Mouse (Mus musculus) heart, embryonic 14.5 days (tissue): ENCODE measurements around the gene Arhgap23. TPM values are rescaled to one million over a fixed set of nuclear protein-coding genes. Genes with fewer than 3 reads are reported as not detected.

Experiments
- ATAC-seq: fragments of 200-750 bp; cut with Nextera tagmentation; 2 replicates; pipeline ENCODE4 v1.8.0; 2017; ENCODE audit warnings: low read depth, moderate TSS enrichment; ENCODE audit not compliant: insufficient number of reproducible peaks, insufficient read depth, low FRiP score
- H3K27ac ChIP-seq, 2 experiments: fragments of 200-500 bp in 1 of 2; fragments of 300-500 bp in 1 of 2; sonication (generic) in 1 of 2; replicated peaks in 1 of 2; 2 replicates each; pipeline ENCODE4 v1.5.1; 2012 to 2014; ENCODE audit warnings: low read depth in 2 of 2, low read length in 2 of 2, control low read depth in 1 of 2, mild to moderate bottlenecking in 1 of 2, mixed read lengths in 1 of 2; ENCODE audit not compliant: control insufficient read depth in 1 of 2, insufficient read depth in 1 of 2
- H3K27me3 ChIP-seq: fragments of 300-500 bp; sonication (generic); 2 replicates; pipeline ENCODE4 v1.6.1; 2014; ENCODE audit warnings: mild to moderate bottlenecking, low read length, control low read depth; ENCODE audit not compliant: control insufficient read depth, insufficient read depth
- H3K36me3 ChIP-seq: fragments of 300-500 bp; sonication (generic); 2 replicates; pipeline ENCODE4 v1.6.1; 2014; ENCODE audit warnings: mild to moderate bottlenecking, control low read depth, low read length, mixed read lengths; ENCODE audit not compliant: control insufficient read depth, insufficient read depth
- H3K4me1 ChIP-seq, 2 experiments: fragments of 200-500 bp in 1 of 2; fragments of 300-500 bp in 1 of 2; sonication (generic) in 1 of 2; 2 replicates each; pipeline ENCODE4 v1.6.1; 2012 to 2014; ENCODE audit warnings: low read length in 2 of 2, control low read depth in 1 of 2, mixed read lengths in 1 of 2; ENCODE audit not compliant: control insufficient read depth in 2 of 2, insufficient read depth in 2 of 2
- H3K4me2 ChIP-seq: fragments of 300-500 bp; sonication (generic); 2 replicates; pipeline ENCODE4 v1.6.1; 2014; ENCODE audit warnings: mild to moderate bottlenecking, low read length
- H3K4me3 ChIP-seq, 2 experiments: fragments of 200-500 bp in 1 of 2; fragments of 300-500 bp in 1 of 2; sonication (generic) in 1 of 2; 2 replicates each; pipeline ENCODE4 v1.5.1; 2012 to 2014; ENCODE audit warnings: low read length in 2 of 2, mild to moderate bottlenecking in 2 of 2, control low read depth in 1 of 2, low read depth in 1 of 2, moderate library complexity in 1 of 2; ENCODE audit not compliant: control insufficient read depth in 1 of 2, insufficient read depth in 1 of 2
- H3K9ac ChIP-seq: fragments of 300-500 bp; sonication (generic); 2 replicates; pipeline ENCODE4 v1.6.1; 2014; ENCODE audit warnings: mild to moderate bottlenecking, low read length
- H3K9me3 ChIP-seq: fragments of 300-500 bp; sonication (generic); 2 replicates; pipeline ENCODE4 v1.6.1; 2016; ENCODE audit warnings: low read length, control low read depth; ENCODE audit not compliant: control insufficient read depth
- WGBS: fragments of 180-500 bp; shearing (Covaris S2); extraction: QIAGEN DNeasy Blood & Tissue Kit; methylation state at CpG from one replicate; pipeline ENCODE4 v1.1.7; 2014; 5-methylcytosine and 5-hydroxymethylcytosine counted together
- polyA plus RNA-seq: library from polyadenylated mRNA; unstranded; fragments of >200 nt; fragmentation: Nextera tagmentation; extraction: Ambion mirVana; gene quantifications from 2 replicates; pipeline ENCODE4 v1.2.1, GENCODE M21; 2014

Arhgap23 gene
- polyA plus RNA-seq, 1 experiment from 2014 or later, result 8.4 TPM

- ATAC-seq, result no peak
- H3K9me3 ChIP-seq, result no peaks in the 10 kb centered on the region
- no peak overlapping the region for H3K27ac ChIP-seq
- no peaks in the 10 kb centered on the region for H3K27me3 ChIP-seq
- H3K36me3 ChIP-seq, result peaks cover 79% of the 10 kb centered on the region
- no peaks in the 10 kb centered on the region for H3K4me1 ChIP-seq
- H3K9ac ChIP-seq, result no peak overlapping the region
- WGBS, result 96% methylated on average over 2 of the region's 2 CpGs
- no peak overlapping the region for H3K4me2 ChIP-seq
- H3K4me3 ChIP-seq, result no peak overlapping the region
Observed at GRCm38 (mm10) chr11:97383017-97383416, 32.3 kb upstream of the Arhgap23 start.

DNA sequence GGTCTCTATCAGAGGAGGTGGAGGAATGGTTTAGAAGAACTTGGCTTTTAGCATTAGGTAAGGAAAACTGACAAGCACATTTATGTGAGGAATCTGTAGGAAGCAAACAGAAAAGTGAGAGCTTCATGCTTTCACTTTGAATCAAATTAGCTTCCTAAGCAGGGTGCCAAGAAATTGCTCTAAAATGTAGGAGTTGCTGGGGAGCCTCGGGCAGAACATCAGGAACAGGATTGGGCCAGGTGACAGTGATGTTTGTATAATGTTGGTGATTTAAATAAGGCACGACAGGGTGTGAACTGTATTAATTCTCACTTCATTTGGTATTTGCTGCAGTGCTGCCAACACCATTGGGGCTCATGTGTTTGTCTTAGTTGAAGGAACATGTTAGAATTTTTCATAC is 31.6 kb upstream of the Arhgap23 start:
- 64% methylated on average over 2 of the region's 2 CpGs for whole genome bisulfite sequencing
- Histone ChIP-seq H3K27me3 (no peaks in the 10 kb centered on the region), H3K27ac (no peak overlapping the region), H3K4me2 (no peak overlapping the region), H3K4me1 (no peaks in the 10 kb centered on the region), H3K4me3 (no peak overlapping the region), H3K9ac (no peak overlapping the region), H3K36me3 (peaks cover 78% of the 10 kb centered on the region), H3K9me3 (no peaks in the 10 kb centered on the region)
- no peak for ATAC-seq

GRCm38 (mm10) chr11:97387811-97388210 is 27.5 kb upstream of the Arhgap23 start:
- no peak overlapping the region for H3K9ac ChIP-seq
- 87% methylated on average over 2 of the region's 2 CpGs for WGBS
- peaks cover 5 to 9% of the 10 kb centered on the region in 2 experiments; a peak in 3 of 4 replicates for H3K4me1 ChIP-seq
- H3K27ac ChIP-seq, result no peak overlapping the region
- H3K4me3 ChIP-seq, result no peak overlapping the region
- H3K4me2 ChIP-seq, result no peak overlapping the region
- no peak for ATAC-seq
- H3K27me3 ChIP-seq, result no peaks in the 10 kb centered on the region
- peaks cover 89% of the 10 kb centered on the region for H3K36me3 ChIP-seq
- no peaks in the 10 kb centered on the region for H3K9me3 ChIP-seq

DNA sequence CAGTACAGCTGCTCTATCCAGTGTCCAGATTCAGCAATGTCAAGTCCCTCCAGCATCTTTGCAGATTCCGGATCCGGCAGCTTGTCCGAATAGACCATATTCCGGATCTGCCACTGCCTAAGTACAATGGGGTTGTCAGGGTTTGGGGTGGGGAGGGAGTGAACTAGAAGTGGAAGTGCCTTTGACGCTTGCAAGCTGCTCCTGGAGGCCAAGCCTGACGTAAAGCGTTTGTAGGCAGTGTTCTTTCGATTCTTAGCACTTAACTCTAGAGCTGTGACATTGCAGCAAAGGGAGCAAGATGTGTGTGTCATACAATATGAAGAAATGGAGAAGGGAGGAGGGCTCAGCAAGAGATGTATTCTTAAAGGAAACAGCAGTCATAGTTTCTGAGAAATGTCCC is 26.2 kb upstream of the Arhgap23 start:
- Histone ChIP-seq H3K9ac (no peak overlapping the region), H3K4me1 (peaks cover 5 to 9% of the 10 kb centered on the region in 2 experiments; a peak in 3 of 4 replicates), H3K36me3 (peaks cover 89% of the 10 kb centered on the region), H3K9me3 (no peaks in the 10 kb centered on the region), H3K4me2 (no peak overlapping the region), H3K4me3 (no peak overlapping the region), H3K27me3 (no peaks in the 10 kb centered on the region), H3K27ac (no peak overlapping the region)
- ATAC-seq, result no peak
- WGBS, result 81% methylated on average over 8 of the region's 8 CpGs

GRCm38 (mm10) chr11:97393658-97394057 is 21.7 kb upstream of the Arhgap23 start:
- Histone ChIP-seq H3K4me1 (peaks cover 7 to 9% of the 10 kb centered on the region in 2 experiments; a peak in 3 of 4 replicates), H3K9ac (no peak overlapping the region), H3K4me3 (no peak overlapping the region), H3K36me3 (peaks cover 77% of the 10 kb centered on the region), H3K9me3 (no peaks in the 10 kb centered on the region), H3K4me2 (no peak overlapping the region), H3K27ac (no peak overlapping the region), H3K27me3 (no peaks in the 10 kb centered on the region)
- no peak for ATAC-seq
- WGBS, result 58% methylated on average over 11 of the region's 11 CpGs

DNA sequence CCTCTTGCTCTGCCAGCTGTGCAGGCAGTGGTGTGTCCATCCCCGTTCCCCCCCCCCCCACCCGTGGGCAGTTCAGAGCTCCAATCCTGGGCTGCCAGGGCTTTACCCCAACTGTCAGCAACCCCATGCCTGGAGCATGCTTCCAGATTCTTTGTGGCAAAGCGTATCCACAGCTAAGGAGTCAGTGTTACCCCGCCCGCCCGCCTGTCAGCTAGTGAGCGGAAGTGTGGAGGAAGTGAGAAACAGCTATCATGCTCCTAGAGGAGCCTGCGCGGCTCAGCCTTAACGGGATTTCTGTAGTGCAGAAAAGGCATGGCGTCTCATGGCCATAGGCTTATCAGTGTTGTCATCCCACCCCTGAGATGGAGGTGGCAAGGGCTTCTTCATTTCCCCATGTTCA is 21.2 kb upstream of the Arhgap23 start:
- H3K27me3 ChIP-seq, result no peaks in the 10 kb centered on the region
- H3K4me2 ChIP-seq, result no peak overlapping the region
- WGBS, result 54% methylated on average over 11 of the region's 11 CpGs
- ATAC-seq, result no peak
- no peak overlapping the region for H3K9ac ChIP-seq
- no peaks in the 10 kb centered on the region for H3K9me3 ChIP-seq
- H3K27ac ChIP-seq, result no peak overlapping the region
- H3K4me3 ChIP-seq, result no peak overlapping the region
- H3K4me1 ChIP-seq, result peaks cover 7 to 9% of the 10 kb centered on the region in 2 experiments; a peak in 3 of 4 replicates
- peaks cover 72% of the 10 kb centered on the region for H3K36me3 ChIP-seq

DNA sequence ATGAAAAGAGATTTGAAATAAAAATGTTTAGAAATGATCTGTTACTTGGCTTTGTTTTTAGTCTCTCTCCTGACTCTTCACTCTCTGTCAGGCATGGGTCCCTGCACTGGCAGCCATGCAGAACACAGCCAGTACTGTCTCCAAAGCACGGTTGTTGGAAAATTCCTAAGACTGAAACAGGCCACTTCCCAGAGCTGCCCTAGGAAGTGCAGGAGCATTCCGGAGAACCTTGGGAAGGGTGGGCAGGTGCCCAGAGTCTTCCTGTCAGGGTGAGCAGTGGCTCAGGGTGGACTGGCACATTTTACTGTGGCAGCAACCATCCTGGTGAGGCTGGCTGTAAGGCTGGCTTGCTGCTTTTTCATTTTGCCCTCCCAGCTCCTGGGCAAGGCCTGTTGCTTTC is 16.8 kb upstream of the Arhgap23 start:
- H3K27me3 ChIP-seq, result no peaks in the 10 kb centered on the region
- no peak overlapping the region for H3K4me3 ChIP-seq
- H3K9me3 ChIP-seq, result no peaks in the 10 kb centered on the region
- no peak overlapping the region for H3K27ac ChIP-seq
- H3K4me1 ChIP-seq, result peaks cover 6 to 14% of the 10 kb centered on the region in 2 experiments; a peak in 3 of 4 replicates
- no peak overlapping the region for H3K4me2 ChIP-seq
- peaks cover 31% of the 10 kb centered on the region for H3K36me3 ChIP-seq
- ATAC-seq, result no peak
- H3K9ac ChIP-seq, result no peak overlapping the region
- 74% methylated on average over 2 of the region's 2 CpGs for WGBS
